Mouse (Mus musculus): ENCODE data around the gene Slc36a4. TPM values are rescaled to one million over a fixed set of nuclear protein-coding genes. Genes with fewer than 3 reads are reported as not detected.

The Slc36a4 gene
- polyA plus RNA-seq, 1 experiment from 2014 or later = 8.9 TPM

DNA sequence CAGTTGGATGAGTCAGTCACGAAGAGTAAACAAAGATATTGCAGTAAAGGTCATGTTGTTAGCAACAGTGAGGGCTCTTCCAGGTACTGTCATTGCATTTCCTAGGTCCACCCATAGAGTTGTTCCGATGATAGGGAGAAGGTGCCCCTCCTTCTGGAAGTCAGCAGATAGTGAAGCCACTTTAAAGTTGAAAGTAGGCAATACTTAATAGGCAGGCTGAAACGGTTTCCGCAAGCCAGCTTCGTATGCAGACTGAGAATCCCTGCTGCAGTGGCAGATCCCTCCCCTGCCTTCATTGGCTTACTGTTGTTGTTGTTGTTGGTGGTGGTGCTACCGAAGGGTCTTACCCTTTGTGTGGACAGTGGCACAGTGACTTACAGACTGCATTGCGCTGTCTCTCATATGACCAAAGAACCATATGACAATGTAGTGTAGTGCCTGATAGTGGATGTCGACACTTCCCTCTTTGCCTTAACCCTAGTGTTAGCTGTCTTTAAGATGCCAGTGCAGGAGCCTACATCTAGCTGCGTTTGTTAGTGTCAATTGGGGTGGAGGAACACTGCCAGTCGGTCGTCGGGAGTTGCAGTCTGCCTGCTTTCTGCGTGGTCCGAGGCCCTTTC is 449 bp upstream of the Slc36a4 start:
- no peaks in the 10 kb centered on the region for H3K27me3 ChIP-seq (replicated peaks)
- H3K9ac ChIP-seq = peak overlapping the region; percentile 91
- WGBS = 11% methylated on average over 14 of the region's 14 CpGs
- H3K36me3 ChIP-seq = no peaks in the 10 kb centered on the region
- H3K4me1 ChIP-seq = peaks cover 11% of the 10 kb centered on the region
- H3K9me3 ChIP-seq = no peaks in the 10 kb centered on the region
- H3K4me2 ChIP-seq = peak overlapping the region; percentile 89
- ATAC-seq (ENCODE audit: extremely low read depth, insufficient number of reproducible peaks, low FRiP score, low TSS enrichment) = peak; percentile 51; the same call in 1 of the 2 replicates
- H3K4me3 ChIP-seq = peak overlapping the region; percentile 76
- peak overlapping the region; percentile 75; the same call in 1 of the 2 replicates for H3K27ac ChIP-seq (replicated peaks)

DNA sequence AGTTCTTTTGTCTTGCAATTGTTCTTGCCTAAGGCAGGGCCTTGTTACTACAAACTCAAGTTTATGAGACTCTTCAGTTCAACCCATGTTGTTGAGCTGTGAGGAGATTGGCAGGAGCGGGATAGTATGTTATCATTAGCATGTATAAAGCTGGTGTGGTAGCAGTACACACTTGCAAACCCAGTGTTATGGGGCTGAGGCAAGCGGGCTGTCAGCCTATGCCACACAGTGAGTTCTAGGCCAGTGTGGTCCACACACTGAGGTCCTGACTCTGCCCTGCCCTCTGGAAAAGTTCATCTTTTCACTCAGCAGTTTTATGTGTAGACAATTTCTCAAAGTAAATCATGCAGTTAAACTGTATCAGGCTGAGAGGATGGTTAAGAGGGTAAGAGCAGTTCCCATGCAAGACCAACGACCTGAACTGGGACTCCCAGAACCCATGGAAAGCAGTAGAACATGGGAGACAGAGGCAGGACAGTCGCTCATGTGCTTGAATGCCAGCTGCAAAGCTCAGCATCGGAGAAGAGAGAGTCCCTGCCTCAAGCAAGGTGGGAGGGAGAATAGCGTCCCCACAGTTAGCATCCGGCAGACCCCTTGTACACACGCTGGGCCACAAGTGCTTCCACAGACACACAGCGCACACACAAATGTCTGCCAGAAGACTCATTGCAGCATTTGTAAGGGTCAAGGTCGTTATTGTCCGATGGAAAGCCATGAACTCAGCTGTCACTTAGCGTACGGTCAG is 1.5 kb downstream of the Slc36a4 start:
- Histone ChIP-seq H3K4me1 (peaks cover 11% of the 10 kb centered on the region), H3K27me3 (replicated peaks) (no peaks in the 10 kb centered on the region), H3K4me3 (peak overlapping the region; percentile 76), H3K9ac (no peak overlapping the region), H3K4me2 (peak overlapping the region; percentile 89), H3K9me3 (no peaks in the 10 kb centered on the region), H3K36me3 (no peaks in the 10 kb centered on the region), H3K27ac (replicated peaks) (no peak overlapping the region)
- WGBS = 89% methylated on average over 13 of the region's 13 CpGs
- no peak for ATAC-seq (ENCODE audit: extremely low read depth, insufficient number of reproducible peaks, low FRiP score, low TSS enrichment)

- H3K27ac ChIP-seq (replicated peaks) = no peak overlapping the region
- H3K27me3 ChIP-seq (replicated peaks) = no peaks in the 10 kb centered on the region
- H3K4me2 ChIP-seq = no peak overlapping the region
- ATAC-seq (ENCODE audit: extremely low read depth, insufficient number of reproducible peaks, low FRiP score, low TSS enrichment) = no peak
- WGBS = 81% methylated on average over 7 of the region's 7 CpGs
- no peaks in the 10 kb centered on the region for H3K9me3 ChIP-seq
- H3K4me1 ChIP-seq = peaks cover 11% of the 10 kb centered on the region
- no peaks in the 10 kb centered on the region for H3K36me3 ChIP-seq
- no peak overlapping the region for H3K4me3 ChIP-seq
- H3K9ac ChIP-seq = no peak overlapping the region
These were observed 2.1 kb downstream of the Slc36a4 start for GRCm38 (mm10) chr9:15711676-15712075.

- H3K4me1 ChIP-seq = peaks cover 6% of the 10 kb centered on the region
- H3K36me3 ChIP-seq = no peaks in the 10 kb centered on the region
- no peak overlapping the region for H3K9ac ChIP-seq
- no peaks in the 10 kb centered on the region for H3K9me3 ChIP-seq
- 75% methylated on average over 4 of the region's 4 CpGs for WGBS
- no peak overlapping the region for H3K27ac ChIP-seq (replicated peaks)
- no peaks in the 10 kb centered on the region for H3K27me3 ChIP-seq (replicated peaks)
- no peak overlapping the region for H3K4me3 ChIP-seq
- H3K4me2 ChIP-seq = no peak overlapping the region
- ATAC-seq (ENCODE audit: extremely low read depth, insufficient number of reproducible peaks, low FRiP score, low TSS enrichment) = no peak
These were observed 5.3 kb downstream of the Slc36a4 start for GRCm38 (mm10) chr9:15714792-15715191.

DNA sequence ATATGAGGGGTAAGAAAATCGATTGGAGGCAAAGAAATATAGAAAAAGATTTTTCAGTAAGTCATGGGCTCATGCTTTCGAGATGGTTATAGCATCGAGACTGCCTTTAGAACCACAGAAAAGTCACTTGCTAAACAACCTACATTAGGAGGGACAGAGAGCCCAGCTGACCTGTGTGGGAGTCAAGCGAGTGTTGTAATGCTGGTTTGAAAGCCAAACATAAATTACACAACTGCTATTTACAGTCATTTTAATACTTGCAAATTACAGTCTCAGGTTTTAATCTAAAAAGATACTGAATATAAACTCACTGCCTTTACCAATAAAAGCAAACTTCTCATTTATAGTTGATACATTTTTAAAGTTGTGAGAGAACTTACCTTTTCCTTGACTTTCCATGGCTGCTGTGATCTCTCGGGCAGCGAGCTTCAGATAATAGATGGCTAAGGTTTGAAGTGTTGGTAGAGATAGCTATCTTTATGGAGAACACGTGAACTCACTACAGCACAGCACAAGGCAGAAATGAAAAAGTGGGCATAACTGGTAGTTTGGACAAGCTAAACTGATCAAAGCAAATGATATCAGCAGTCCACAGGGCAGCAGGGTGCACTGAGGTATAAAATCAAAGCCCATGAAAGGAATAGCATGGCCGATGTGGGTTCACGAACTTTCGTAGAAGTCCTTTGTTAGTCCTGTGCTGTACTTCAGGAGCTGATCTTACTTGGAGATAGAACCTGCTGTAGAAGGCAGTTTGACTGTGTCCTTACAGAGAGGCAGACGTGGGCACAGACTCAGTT is 5.9 kb downstream of the Slc36a4 start:
- ATAC-seq (ENCODE audit: extremely low read depth, insufficient number of reproducible peaks, low FRiP score, low TSS enrichment) = no peak
- 77% methylated on average over 11 of the region's 11 CpGs for WGBS
- Histone ChIP-seq H3K27ac (replicated peaks) (no peak overlapping the region), H3K4me3 (no peak overlapping the region), H3K9me3 (no peaks in the 10 kb centered on the region), H3K36me3 (0 out of 2 replicates have a peak, but pooled peaks cover 1% of the 10 kb centered on the region), H3K27me3 (replicated peaks) (no peaks in the 10 kb centered on the region), H3K4me1 (peaks cover 4% of the 10 kb centered on the region), H3K4me2 (no peak overlapping the region), H3K9ac (no peak overlapping the region)

GRCm38 (mm10) chr9:15717363-15717762 is 7.8 kb downstream of the Slc36a4 start:
- H3K9me3 ChIP-seq = no peaks in the 10 kb centered on the region
- ATAC-seq (ENCODE audit: extremely low read depth, insufficient number of reproducible peaks, low FRiP score, low TSS enrichment) = no peak
- no peak overlapping the region for H3K9ac ChIP-seq
- no peaks in the 10 kb centered on the region for H3K4me1 ChIP-seq
- H3K4me2 ChIP-seq = no peak overlapping the region
- H3K27me3 ChIP-seq (replicated peaks) = no peaks in the 10 kb centered on the region
- H3K4me3 ChIP-seq = no peak overlapping the region
- 84% methylated on average over 4 of the region's 4 CpGs for WGBS
- H3K36me3 ChIP-seq = peaks cover 11% of the 10 kb centered on the region
- no peak overlapping the region for H3K27ac ChIP-seq (replicated peaks)

DNA sequence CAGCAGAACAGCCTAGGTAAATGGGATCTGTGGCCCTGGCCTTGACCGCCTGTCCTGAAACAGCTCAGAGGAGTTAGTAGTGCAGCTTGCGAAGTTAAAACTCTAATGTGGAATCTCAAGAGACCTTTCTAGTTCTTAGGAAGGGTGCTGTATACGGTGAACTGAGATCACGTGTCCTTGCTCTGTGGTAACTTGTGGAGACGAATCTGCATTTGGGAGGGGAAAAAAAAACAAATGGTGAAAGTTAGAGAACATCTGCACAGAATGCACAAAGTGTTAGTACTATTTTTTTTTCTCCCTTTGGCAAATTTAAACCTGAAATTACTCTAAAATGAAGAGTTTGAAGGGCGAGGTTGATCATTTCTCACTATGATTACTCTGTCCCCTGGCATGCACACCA is 8.8 kb downstream of the Slc36a4 start:
- 79% methylated on average over 6 of the region's 6 CpGs for WGBS
- H3K27me3 ChIP-seq (replicated peaks) = no peaks in the 10 kb centered on the region
- H3K4me2 ChIP-seq = no peak overlapping the region
- no peak overlapping the region for H3K9ac ChIP-seq
- H3K4me3 ChIP-seq = no peak overlapping the region
- ATAC-seq (ENCODE audit: extremely low read depth, insufficient number of reproducible peaks, low FRiP score, low TSS enrichment) = no peak
- H3K4me1 ChIP-seq = no peaks in the 10 kb centered on the region
- peaks cover 19% of the 10 kb centered on the region for H3K36me3 ChIP-seq
- no peaks in the 10 kb centered on the region for H3K9me3 ChIP-seq
- H3K27ac ChIP-seq (replicated peaks) = no peak overlapping the region

DNA sequence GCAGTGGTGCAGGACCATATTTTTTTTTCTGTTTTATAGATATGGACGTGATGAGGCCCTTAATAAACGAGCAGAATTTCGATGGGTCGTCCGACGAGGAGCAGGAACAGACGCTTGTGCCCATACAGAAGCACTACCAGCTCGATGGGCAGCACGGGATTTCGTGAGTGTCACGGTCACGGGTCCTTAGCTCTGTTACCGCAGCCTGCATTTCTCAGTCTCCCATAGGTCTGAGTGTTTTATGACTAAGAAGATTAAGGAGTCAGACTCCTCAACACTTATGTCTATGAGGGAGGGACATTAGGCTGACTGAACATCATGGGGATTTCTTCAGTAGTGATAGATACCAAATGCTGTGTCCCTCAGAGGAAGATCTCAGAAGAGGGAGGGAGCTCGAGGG is 10.1 kb downstream of the Slc36a4 start:
- Histone ChIP-seq H3K4me1 (no peaks in the 10 kb centered on the region), H3K9me3 (no peaks in the 10 kb centered on the region), H3K4me2 (no peak overlapping the region), H3K9ac (no peak overlapping the region), H3K4me3 (no peak overlapping the region), H3K27ac (replicated peaks) (no peak overlapping the region), H3K27me3 (replicated peaks) (no peaks in the 10 kb centered on the region), H3K36me3 (peaks cover 32% of the 10 kb centered on the region)
- WGBS = 82% methylated on average over 14 of the region's 14 CpGs
- ATAC-seq (ENCODE audit: extremely low read depth, insufficient number of reproducible peaks, low FRiP score, low TSS enrichment) = no peak

GRCm38 (mm10) chr9:15720556-15720955 is 11.0 kb downstream of the Slc36a4 start:
- Histone ChIP-seq H3K4me2 (no peak overlapping the region), H3K9me3 (no peaks in the 10 kb centered on the region), H3K4me1 (no peaks in the 10 kb centered on the region), H3K9ac (no peak overlapping the region), H3K4me3 (no peak overlapping the region), H3K27ac (replicated peaks) (no peak overlapping the region), H3K27me3 (replicated peaks) (no peaks in the 10 kb centered on the region), H3K36me3 (peaks cover 41% of the 10 kb centered on the region)
- no peak for ATAC-seq (ENCODE audit: extremely low read depth, insufficient number of reproducible peaks, low FRiP score, low TSS enrichment)
- WGBS = 85% methylated on average over 8 of the region's 8 CpGs

GRCm38 (mm10) chr9:15721226-15721833 is 11.8 kb downstream of the Slc36a4 start:
- peaks cover 49% of the 10 kb centered on the region for H3K36me3 ChIP-seq
- H3K9me3 ChIP-seq = no peaks in the 10 kb centered on the region
- 72% methylated on average over 6 of the region's 6 CpGs for WGBS
- H3K4me1 ChIP-seq = no peaks in the 10 kb centered on the region
- no peaks in the 10 kb centered on the region for H3K27me3 ChIP-seq (replicated peaks)
- H3K27ac ChIP-seq (replicated peaks) = no peak overlapping the region
- H3K4me2 ChIP-seq = no peak overlapping the region
- ATAC-seq (ENCODE audit: extremely low read depth, insufficient number of reproducible peaks, low FRiP score, low TSS enrichment) = no peak
- H3K9ac ChIP-seq = no peak overlapping the region
- no peak overlapping the region for H3K4me3 ChIP-seq

DNA sequence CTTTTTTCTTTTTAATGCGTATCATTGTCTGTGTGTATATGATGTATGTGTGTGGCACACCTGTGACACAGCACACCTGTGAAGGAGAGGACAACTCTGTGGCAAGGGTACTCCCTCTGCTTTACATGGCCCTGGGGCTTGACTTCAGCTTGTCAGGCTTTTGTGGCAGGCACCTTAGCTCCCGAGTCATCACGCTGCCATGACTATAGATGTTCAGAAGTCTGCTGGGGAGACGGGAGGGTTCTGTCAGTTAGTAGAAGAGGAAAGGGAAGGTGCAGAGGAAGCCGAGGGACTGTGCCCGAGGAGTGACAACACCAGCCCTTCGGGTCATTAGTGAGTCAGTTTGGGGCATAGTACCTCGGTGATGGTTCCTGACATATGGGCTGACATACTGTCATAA is 13.0 kb downstream of the Slc36a4 start:
- Histone ChIP-seq H3K36me3 (peaks cover 60% of the 10 kb centered on the region), H3K9ac (no peak overlapping the region), H3K27ac (replicated peaks) (no peak overlapping the region), H3K9me3 (no peaks in the 10 kb centered on the region), H3K27me3 (replicated peaks) (no peaks in the 10 kb centered on the region), H3K4me2 (no peak overlapping the region), H3K4me1 (no peaks in the 10 kb centered on the region), H3K4me3 (no peak overlapping the region)
- whole genome bisulfite sequencing = 78% methylated on average over 8 of the region's 8 CpGs
- no peak for ATAC-seq (ENCODE audit: extremely low read depth, insufficient number of reproducible peaks, low FRiP score, low TSS enrichment)
